Mouse (Mus musculus): Measurements from ENCODE around the gene Zic2. TPM values are rescaled to one million over a fixed set of nuclear protein-coding genes. Genes with fewer than 3 reads are reported as not detected.

Gene Zic2
- polyA plus RNA-seq, 1 experiment = not detected

DNA sequence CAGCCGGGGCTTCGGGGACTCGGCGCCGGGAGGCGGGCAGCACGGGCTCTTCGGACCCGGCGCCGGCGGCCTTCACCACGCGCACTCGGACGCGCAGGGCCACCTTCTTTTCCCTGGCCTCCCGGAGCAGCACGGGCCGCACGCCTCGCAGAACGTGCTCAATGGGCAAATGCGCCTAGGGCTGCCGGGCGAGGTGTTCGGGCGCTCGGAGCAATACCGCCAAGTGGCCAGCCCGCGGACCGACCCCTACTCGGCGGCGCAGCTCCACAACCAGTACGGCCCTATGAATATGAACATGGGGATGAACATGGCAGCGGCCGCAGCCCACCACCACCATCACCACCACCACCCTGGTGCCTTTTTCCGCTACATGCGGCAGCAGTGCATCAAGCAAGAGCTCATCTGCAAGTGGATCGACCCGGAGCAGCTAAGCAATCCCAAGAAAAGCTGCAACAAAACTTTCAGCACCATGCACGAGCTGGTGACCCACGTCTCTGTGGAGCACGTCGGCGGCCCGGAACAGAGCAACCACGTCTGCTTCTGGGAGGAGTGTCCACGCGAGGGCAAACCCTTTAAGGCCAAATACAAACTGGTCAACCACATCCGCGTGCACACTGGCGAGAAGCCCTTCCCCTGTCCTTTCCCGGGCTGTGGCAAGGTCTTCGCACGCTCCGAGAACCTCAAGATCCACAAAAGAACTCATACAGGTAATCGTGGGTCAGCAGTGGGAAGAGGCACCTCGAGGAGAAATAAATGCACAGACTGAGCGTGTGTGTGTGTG is 996 bp downstream of the Zic2 start:
- Histone ChIP-seq H3K4me1 (ENCODE audit: control insufficient read depth, insufficient read depth, low read length) (peaks cover 2% of the 10 kb centered on the region; the same call in 1 of the 2 replicates), H3K27ac (ENCODE audit: insufficient read depth, low read depth, low read length) (no peak overlapping the region), H3K4me3 (ENCODE audit: insufficient read depth, low read length) (peak overlapping the region; percentile 47)
- TF ChIP-seq CTCF (IDR thresholded peaks at IDR 0.05; ENCODE audit: low read depth, low read length) (no peak), POLR2A (IDR thresholded peaks at IDR 0.05; ENCODE audit: borderline replicate concordance, low read depth, low read length) (no peak)

DNA sequence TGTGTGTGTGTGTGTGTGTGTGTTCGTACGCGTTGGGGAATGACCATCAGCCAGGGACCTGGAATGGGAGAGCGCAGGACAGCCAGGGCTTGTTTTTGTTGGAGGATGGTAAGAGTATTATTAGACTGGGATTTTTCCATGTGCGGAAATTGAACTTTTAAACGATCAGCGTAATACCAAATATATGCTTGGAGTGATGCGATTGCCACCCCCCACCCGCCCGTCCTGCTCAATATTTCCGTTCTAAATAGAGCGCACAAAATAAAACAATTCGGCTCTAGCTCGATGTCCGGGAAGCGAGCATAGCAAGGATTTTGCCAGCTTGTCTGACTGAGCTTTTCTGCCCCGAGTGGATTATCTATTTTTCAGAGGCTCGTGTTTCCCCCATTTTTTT is 1.6 kb downstream of the Zic2 start:
- Histone ChIP-seq H3K4me3 (ENCODE audit: insufficient read depth, low read length) (no peak overlapping the region), H3K4me1 (ENCODE audit: control insufficient read depth, insufficient read depth, low read length) (no peaks in the 10 kb centered on the region), H3K27ac (ENCODE audit: insufficient read depth, low read depth, low read length) (no peak overlapping the region)
- no peak for TF ChIP-seq POLR2A (IDR thresholded peaks at IDR 0.05; ENCODE audit: borderline replicate concordance, low read depth, low read length)
- TF ChIP-seq CTCF (IDR thresholded peaks at IDR 0.05; ENCODE audit: low read depth, low read length) = no peak

DNA sequence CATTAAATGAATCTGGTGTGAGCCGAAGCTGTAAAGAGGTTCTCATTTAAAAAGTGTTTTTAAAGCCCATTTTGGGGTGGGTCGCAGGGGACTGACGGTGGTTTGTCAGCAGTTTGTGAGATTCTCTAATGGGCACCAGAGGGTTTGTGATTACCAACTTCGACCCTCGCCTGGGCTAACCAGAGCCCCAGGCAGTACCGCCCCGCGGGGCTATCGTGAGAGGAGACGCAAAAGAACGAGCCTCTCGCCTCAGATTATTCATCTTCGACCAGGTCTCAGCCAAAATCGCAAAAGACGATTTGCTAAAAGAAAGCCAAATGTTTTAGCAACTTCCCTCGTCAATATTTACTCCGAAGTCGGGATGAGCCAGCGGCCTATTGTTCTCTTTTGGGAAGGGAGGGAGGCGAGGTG is 2.0 kb downstream of the Zic2 start:
- no peaks in the 10 kb centered on the region for H3K4me1 ChIP-seq (ENCODE audit: control insufficient read depth, insufficient read depth, low read length)
- TF ChIP-seq CTCF (IDR thresholded peaks at IDR 0.05; ENCODE audit: low read depth, low read length) (no peak), POLR2A (IDR thresholded peaks at IDR 0.05; ENCODE audit: borderline replicate concordance, low read depth, low read length) (no peak)
- H3K4me3 ChIP-seq (ENCODE audit: insufficient read depth, low read length) = no peak overlapping the region
- H3K27ac ChIP-seq (ENCODE audit: insufficient read depth, low read depth, low read length) = no peak overlapping the region

DNA sequence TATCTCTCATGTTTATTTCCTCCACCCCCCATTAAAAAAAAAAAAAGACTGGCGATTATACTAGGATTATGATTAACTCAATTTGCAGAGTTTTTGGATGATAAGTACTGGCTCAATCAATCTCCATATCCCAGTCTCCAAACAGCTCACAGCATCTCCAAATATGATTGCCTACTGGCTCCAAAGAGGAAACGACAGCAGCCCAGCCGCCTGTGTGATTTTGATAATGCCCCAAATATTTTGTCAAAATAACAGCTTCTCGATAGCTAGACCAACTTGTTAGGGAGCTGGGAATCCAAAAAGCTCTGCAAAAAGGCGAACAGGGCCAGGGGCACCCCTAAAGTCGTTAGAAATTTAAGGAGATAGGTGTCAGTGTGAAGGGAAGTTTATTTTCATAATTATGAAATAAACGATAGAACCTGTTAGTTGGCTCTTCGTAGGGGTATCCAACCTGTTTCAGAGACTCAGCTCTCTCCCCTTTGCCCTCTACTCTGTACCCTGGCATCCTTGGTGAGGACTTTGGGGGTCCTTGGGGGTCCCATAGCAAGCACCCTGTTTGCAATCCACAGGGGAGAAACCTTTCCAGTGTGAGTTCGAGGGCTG is 2.8 kb downstream of the Zic2 start:
- H3K4me3 ChIP-seq (ENCODE audit: insufficient read depth, low read length) = no peak overlapping the region
- TF ChIP-seq CTCF (IDR thresholded peaks at IDR 0.05; ENCODE audit: low read depth, low read length) = no peak
- TF ChIP-seq POLR2A (IDR thresholded peaks at IDR 0.05; ENCODE audit: borderline replicate concordance, low read depth, low read length) = no peak

DNA sequence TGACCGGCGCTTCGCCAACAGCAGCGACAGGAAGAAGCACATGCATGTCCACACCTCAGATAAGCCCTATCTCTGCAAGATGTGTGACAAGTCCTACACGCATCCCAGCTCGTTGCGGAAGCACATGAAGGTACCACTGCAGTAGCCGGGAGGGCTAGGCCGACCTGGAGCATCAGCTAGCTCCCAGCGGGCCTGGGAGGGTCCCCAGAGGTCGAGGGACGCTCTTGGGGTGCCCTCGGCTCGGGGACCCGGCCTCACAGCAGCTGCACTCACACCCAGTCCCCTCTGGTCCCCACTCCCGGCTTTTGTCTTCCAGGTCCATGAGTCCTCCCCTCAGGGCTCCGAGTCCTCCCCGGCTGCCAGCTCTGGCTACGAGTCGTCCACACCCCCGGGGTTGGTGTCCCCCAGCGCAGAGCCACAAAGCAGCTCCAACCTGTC is 3.4 kb downstream of the Zic2 start:
- Histone ChIP-seq H3K4me3 (ENCODE audit: insufficient read depth, low read length) (no peak overlapping the region), H3K27ac (ENCODE audit: insufficient read depth, low read depth, low read length) (no peak overlapping the region), H3K4me1 (ENCODE audit: control insufficient read depth, insufficient read depth, low read length) (no peaks in the 10 kb centered on the region)
- TF ChIP-seq CTCF (IDR thresholded peaks at IDR 0.05; ENCODE audit: low read depth, low read length) (no peak), POLR2A (IDR thresholded peaks at IDR 0.05; ENCODE audit: borderline replicate concordance, low read depth, low read length) (no peak)

More for the DNA sequence above, 2.8 kb downstream of the Zic2 start:
- no peak overlapping the region for H3K27ac ChIP-seq (ENCODE audit: insufficient read depth, low read depth, low read length)
- no peaks in the 10 kb centered on the region for H3K4me1 ChIP-seq (ENCODE audit: control insufficient read depth, insufficient read depth, low read length)

DNA sequence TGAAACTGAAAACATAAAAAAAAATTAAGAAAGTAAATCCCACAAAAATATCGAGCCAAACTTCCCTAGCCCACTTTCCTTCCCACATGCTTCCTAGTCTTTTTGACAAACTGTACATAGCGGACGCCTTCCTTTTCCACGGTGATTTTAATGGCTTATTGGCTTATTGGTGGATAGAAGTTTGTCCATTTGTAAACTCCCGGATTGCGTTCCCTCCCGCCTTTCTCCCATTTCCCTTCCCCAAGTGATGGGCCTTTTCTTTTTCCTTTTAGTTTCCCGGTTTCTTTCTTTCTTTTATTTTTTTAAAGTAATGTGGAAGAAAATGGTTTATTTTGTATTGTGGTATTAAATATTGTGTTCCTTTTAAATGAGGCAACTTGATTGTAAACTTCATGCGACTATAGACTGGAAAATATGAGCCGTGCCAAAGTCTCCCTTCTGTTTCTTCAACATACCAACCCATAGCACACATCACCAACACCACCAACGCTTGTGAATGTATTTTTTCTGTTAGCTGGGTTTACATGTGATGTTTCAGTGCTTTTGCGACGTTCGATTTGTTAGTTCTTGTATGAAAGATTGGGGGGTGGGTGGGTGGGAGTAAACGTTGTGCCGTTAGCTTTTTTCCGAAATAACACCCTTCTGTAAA is 4.3 kb downstream of the Zic2 start:
- Histone ChIP-seq H3K4me1 (ENCODE audit: control insufficient read depth, insufficient read depth, low read length) (no peaks in the 10 kb centered on the region), H3K4me3 (ENCODE audit: insufficient read depth, low read length) (no peak overlapping the region)
- no peak for TF ChIP-seq POLR2A (IDR thresholded peaks at IDR 0.05; ENCODE audit: borderline replicate concordance, low read depth, low read length)
- TF ChIP-seq CTCF (IDR thresholded peaks at IDR 0.05; ENCODE audit: low read depth, low read length) = no peak

DNA sequence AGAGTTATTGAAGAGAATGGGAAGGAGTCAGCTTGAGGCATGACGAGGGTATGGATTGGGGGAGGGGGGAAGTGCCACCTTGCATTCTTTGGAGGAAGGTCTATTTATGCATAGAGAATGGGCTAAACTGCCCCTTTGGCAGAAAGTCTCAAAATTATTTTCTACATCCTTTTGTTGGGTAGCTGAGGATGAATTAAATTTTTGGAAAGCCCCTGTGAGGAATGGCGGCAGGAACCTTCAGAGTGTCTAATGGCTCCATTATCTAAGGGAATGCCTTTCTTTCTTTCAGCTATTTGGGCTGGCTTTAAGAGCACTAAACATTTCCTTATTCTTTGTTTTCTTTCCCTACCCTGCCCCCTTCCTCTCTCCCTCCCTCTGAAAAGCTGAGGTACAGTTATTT is 5.1 kb downstream of the Zic2 start:
- Histone ChIP-seq H3K4me3 (ENCODE audit: insufficient read depth, low read length) (no peak overlapping the region), H3K4me1 (ENCODE audit: control insufficient read depth, insufficient read depth, low read length) (no peaks in the 10 kb centered on the region), H3K27ac (ENCODE audit: insufficient read depth, low read depth, low read length) (no peak overlapping the region)
- TF ChIP-seq CTCF (IDR thresholded peaks at IDR 0.05; ENCODE audit: low read depth, low read length) (no peak), POLR2A (IDR thresholded peaks at IDR 0.05; ENCODE audit: borderline replicate concordance, low read depth, low read length) (no peak)

More for the DNA sequence above, 4.3 kb downstream of the Zic2 start:
- H3K27ac ChIP-seq (ENCODE audit: insufficient read depth, low read depth, low read length) = no peak overlapping the region

DNA sequence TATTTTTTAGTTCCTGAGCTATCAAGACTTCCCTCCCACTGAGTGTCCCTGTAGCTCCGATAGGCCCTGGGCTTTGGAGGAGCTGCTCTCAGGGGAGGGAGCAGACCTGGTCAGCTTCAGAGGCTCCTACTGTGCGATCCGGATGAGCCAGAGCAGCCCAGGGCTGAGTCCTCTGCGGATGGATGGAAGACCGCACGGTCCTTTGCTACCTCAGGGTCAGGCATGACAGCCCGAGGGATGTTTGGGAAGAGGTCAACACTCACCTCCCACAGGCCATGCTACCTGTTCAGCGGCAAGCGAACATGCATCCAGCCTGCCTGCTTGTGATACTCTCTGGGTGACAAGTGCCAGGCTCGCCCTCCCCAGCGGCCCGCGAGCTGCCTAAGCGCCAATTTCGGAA is 5.9 kb downstream of the Zic2 start:
- TF ChIP-seq CTCF (IDR thresholded peaks at IDR 0.05; ENCODE audit: low read depth, low read length) = no peak
- no peak for TF ChIP-seq POLR2A (IDR thresholded peaks at IDR 0.05; ENCODE audit: borderline replicate concordance, low read depth, low read length)
- Histone ChIP-seq H3K4me3 (ENCODE audit: insufficient read depth, low read length) (no peak overlapping the region), H3K4me1 (ENCODE audit: control insufficient read depth, insufficient read depth, low read length) (no peaks in the 10 kb centered on the region), H3K27ac (ENCODE audit: insufficient read depth, low read depth, low read length) (no peak overlapping the region)

DNA sequence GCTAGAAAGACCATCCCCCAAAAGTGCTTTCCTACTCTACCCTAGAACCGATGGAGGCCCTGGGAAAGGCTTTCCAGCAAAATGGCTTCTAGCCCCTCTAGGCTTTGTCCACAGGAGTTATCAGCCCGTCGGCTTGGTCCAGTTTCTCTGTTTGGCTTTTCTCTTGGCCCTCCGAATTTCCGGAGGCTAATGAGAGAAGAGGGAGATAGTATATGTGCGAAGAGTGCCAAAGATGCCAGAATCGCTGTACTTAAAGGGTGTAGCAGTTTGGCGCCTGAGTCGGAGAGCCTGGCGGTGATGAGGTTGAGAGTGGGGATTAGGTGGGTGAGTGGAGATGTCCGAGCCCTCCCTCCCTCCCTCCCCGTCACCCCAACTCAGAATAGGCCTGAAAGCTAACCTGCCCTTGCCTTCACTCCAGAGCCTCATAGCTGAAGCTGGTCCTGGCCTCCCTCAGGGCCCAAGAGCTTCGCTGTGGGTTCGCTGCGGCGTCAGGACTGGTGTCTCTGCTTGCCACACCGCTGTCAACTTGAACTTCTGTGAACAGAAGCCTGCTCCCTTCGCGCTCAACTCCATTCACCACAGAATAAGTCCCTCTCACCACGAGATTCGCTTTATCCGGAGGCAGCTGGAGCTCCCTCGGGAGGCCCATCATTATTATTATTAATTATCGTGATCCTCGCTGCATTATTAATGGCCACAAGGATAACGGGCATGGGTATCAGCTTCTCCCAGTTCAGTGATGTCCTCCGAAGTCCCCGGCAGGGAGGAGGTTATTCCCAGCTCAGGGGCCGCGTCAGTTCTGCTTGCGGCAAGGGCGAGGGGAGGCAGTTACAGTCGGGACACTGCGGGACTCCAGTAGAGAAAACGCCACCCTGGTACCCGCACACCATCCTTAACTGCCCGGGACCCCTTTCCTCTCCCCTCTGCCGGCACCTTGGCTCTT is 7.1 kb downstream of the Zic2 start:
- TF ChIP-seq POLR2A (IDR thresholded peaks at IDR 0.05; ENCODE audit: borderline replicate concordance, low read depth, low read length) = no peak
- no peaks in the 10 kb centered on the region for H3K4me1 ChIP-seq (ENCODE audit: control insufficient read depth, insufficient read depth, low read length)
- no peak overlapping the region for H3K4me3 ChIP-seq (ENCODE audit: insufficient read depth, low read length)
- H3K27ac ChIP-seq (ENCODE audit: insufficient read depth, low read depth, low read length) = no peak overlapping the region
